Mouse (Mus musculus): ENCODE results near the gene Nip7.

- TF ChIP-seq GATA1 (IDR thresholded peaks at IDR 0.05; ENCODE audit: borderline replicate concordance, low read length) (no peak), FLI1 (IDR thresholded peaks at IDR 0.05; ENCODE audit: low read length) (no peak)
Observed at GRCm38 (mm10) chr8:107085358-107085757, 28.7 kb downstream of the Nip7 start.
